Mouse (Mus musculus) layer of hippocampus, adult 18-20 months (tissue): ENCODE results near the gene Qsox1. TPM values are rescaled to one million over a fixed set of nuclear protein-coding genes. Genes with fewer than 3 reads are reported as not detected.

Source experiments
- DNase-seq, 2 experiments: peaks; one replicate each; pipeline ENCODE4 v3.0.0; 2022; ENCODE audit warnings: low spot score in 2 of 2
- total RNA-seq, 2 experiments: library from RNA; stranded (reverse); gene quantifications; 2 replicates each; pipeline ENCODE4 v1.2.3; 2021

The Qsox1 gene
- total RNA-seq, 2 experiments from 2014 or later: 29.3 to 29.6 TPM

DNA sequence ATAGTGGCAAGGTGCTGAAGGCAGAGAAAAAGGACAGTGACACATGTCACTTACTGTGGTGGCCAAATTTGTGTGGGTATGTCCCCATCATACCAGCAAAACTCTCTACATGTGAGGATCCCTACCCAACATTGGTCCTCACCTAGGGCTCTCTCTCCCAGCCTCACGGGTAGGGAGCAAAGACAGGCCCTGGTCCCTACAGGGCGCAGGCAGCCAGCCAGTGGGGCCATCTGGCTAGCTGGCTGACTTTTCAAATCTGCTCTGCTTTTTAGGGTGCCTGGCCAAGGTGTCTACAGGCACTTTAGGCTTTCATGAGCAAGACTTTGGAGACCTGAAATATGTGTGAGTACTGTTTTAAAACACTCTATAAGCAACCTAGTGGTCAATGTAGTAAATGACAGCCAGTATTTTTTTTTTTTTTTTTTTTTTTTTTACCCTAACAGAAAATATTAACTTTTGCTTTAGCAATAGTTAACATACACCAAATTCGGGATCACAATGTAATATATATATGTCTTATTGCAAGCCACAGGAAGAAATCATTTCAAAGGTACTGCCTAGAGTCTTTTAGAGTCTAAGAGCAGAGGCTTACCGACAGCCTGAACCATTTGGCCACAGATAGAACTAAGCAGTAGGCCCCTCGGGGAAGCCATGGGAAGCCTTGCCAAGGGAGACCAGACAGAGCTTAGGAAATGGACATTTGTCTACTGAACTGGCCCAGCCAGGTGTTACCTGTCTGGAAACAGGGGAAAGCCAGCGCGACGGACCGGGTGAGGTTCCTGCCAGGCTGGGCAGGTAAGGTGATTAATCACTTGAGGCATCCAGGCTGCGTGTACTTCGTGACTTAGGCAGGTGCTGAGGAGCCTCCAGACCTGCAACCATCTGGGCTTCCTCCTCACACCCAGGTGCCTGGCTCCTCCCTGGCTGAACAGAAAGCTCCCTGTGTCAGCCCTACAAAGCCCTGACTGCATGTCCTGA lies 11.4 kb downstream of the Qsox1 start:
- no peak for DNase-seq

DNA sequence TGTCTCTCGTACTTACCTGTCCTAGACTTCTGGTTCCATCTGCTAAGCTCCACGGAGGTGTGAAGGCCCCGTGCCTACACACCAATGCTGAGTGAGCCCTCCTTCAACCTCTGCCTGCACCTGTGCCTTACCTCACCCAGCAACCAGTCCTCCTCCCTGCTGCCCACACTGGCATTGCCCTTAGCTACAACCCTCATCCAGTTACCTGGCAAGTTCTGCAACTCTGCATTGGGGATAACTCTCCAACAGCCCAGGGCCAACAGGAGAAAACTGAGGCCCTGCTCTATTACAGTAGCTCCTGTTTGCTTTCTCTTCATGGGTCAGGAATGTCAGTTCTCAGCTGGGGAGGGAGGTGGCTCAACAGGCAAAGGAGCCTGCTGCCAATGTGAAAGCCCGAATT lies 14.7 kb downstream of the Qsox1 start:
- DNase-seq: no peak

DNA sequence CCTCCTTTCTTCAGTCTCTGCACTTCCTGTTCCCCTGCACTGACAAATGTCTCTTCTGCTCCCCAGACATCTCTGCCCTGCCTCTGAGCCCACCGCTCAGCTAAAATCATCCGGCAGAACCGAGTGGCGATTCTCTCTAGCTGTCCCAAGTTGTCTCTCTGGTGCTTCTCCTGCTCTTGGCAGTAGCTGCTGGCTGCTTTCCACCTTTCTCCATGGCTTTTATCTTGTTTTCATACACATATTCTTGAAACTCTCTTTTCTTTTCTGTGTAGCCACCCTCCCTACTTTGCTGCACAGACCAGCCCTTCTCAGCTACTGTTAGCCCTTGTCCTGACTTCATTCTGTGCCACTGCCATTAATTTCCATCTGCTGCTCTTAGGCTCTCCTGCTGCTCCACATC lies 15.3 kb downstream of the Qsox1 start:
- no peak for DNase-seq

DNA sequence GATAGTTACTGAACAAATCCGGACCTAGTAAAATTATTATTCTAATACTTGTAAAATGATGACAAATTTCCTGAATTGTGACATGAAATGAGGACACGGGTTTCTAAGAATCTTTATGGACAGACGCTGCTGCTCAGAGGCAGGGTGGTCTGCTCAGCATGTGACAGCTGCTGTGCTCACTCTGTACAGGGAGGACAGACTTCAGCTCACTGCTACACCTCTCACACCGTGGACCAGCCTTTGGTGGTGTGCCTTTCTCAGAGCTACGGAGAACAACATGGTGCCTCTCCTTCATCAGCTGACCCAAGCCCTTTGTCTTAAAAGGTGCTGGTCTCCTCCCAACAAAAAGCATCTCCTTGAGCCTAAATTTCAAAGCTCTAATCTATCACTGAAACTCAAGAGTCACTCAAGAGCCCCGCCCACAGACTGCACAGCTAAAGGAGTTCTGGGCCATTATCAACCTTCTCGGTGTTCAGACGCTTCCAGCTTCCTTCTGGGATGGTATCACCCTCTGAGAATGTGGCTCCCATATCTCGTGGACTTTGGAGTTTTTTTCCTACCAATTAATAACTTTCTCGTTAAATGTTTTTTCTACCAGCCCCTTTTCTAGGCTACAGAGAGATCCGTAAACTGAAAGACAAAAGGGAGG lies 15.8 kb downstream of the Qsox1 start:
- DNase-seq: no peak

DNA sequence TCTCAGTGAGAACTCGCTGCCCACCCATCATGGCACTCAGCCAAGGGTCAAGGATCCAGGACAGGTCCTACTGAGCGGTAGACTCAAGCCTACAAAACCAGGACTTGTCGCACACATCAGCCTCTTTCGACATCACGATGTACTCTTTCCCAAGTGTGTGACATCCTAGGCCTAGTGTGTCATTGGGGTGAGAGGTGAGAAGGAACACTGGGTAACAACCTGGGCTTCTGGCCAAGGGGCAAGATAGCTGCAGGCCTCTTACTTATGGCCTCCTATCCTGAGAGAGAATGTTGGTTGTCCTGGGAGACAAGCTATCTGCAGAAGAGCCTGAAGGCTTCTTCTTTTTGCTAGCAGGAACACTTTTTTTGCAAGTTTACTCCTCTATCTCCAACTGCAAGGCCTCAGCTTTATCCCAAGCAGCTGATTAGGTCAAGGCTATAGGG lies 16.9 kb downstream of the Qsox1 start:
- no peak for DNase-seq

DNA sequence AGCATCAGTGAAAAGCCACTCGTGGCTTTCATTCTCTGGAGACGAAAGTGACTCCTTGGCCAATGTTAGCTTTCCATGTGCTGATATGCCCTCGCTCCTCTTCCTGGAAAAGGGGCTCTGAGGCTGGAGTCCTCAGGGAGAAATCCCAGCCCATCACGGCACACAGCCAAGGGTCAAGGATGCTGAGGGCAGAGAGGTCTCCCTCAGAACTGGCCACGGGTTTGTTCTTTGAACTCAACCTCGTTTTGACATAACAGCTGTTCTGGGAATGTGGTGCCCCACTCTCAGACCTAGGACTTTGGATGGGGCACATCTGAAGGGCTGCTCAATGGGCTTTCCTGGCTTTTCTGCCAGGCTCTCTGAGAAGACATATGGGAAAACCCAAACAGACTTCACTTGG lies 17.8 kb downstream of the Qsox1 start:
- no peak for DNase-seq

DNA sequence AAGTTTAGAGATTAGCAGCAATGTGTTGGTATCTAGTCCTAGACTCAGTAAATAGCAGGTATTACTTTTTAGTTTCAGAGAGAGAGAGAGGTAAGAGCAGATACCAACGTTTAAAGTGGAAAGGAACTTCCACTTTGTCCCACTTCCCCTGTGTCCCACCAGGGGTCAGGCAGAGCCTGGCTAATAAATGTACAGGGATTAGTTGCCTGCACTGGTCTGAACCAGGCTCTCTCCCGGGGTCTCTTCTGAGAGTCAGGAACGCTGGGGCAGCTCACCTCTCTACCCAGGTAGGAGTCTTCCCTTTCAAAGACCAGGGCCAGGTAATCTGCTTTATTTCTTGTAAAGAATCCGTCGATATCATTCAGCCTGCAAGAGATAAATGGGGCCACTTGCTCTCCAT lies 20.8 kb downstream of the Qsox1 start:
- no peak for DNase-seq

DNA sequence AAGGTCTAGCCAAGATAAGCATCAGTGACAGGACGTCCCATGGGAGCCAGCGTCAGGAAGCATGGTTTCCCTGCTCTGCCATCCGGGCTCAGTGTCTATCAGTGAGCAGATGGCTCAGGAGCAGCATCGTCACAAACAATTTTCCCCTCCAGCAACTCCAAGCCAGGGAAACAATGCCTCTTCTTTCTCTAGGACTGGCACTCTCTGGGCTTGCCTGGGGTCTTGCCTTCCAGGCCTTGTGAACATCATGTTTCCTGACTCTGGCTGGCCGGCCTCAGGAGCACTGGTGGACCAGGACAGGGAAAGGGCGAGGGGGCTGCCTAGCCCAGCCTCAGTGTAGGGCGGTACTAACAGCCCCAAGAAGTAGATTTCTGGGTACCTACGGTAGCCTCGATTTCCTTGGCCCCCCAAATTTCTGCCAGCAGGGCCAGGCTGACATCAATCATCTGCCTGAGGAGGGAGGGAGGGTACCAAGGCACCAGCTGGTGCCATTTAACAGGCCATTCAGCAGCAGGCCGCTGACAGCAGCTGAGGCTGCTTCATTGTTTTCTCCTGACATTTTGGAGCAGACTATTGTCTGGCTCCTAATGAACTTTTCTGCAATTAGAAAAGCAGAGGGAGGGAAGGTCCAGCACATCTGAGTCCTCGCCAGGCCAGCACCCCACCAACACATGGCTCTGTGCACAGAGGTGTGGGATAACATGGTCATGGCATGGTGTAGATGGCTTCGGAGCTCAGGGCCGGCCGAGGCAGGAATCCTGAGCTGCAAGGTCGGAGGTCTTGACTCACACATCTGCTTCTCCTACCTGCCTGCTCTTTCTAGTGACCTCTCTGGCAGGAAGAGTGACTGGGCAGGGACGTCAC lies 22.3 kb downstream of the Qsox1 start:
- DNase-seq: peak in 1 of 2 experiments; percentile 33

DNA sequence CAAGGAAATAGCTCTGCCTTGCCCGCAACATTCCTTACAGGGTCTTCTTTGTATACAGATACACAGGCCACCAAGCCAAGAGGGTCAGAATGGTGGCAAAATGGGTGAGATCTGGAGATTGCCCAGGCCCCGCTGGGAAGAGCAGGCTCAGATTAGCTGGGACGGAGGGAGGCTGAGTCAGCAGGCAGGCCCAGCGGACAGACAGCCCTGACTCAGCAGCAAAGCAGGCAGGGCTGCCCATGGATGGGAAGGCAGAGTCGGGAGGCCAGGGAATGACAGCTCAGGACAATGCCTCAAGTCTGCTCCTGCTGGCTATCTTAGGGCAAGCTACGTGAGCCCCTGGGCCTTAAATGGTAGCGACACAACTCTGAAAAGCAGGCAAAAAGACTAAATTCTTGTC lies 26.8 kb downstream of the Qsox1 start:
- no peak for DNase-seq

DNA sequence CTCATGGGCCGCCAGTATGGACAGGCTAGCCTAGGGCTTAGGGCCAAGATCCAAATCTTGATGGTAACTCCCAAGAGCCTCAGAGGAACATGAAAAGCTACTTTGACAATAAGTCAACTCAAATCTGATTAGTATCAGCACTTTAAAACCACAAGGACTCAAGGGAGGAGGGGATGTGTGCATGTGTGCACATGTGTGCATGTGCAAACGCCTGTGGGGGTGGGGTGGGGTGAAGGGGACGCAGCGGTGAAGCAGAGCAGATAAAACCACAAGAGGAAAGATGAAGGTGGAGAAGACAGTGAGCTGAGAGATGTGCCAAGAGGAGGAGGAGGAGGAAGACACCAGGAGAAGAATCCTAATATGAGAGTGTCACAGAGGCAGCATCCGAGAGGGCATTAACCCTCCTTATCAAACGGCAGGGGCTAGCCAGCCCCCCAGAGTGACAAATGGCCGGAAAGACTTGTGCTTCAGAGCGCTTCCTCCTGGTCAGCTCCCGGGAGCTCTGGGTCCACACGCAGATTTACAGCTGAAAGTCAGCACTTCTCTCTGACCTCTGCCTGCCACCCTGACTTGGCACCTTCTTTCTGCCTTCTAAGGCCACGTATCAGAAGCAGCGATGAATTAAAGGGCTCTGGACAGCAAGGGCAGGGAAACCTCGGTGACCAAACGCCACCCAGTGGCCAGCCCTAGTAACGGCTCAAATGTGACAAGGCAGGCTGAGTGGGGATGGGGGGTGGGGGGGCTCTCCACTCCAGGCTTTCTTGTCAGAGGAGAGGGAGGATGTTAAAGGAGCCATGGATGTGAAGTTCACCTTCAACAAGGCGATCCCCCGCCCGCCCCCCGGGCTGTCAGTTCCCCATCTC lies 28.1 kb downstream of the Qsox1 start:
- peak; percentile 12 to 62 for DNase-seq

DNA sequence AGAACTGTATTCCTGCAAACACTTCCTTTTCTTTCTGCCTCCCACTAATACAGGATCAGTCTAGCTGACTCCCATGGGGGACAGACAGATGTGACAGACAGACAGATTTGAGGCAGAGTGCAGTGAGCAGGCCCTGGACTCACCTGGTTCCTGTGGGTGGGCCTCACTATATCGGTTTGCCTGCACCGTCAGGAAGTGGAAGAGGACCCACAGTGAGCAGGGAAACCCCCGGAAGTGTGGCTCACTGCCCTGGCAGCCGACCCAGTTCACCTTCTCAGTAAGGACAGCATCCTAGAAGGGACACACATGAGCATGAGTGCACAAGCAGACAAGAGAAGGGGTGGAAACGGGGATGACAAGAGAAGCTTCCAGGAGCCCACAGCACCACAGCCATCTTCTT lies 30.3 kb downstream of the Qsox1 start:
- DNase-seq: no peak

DNA sequence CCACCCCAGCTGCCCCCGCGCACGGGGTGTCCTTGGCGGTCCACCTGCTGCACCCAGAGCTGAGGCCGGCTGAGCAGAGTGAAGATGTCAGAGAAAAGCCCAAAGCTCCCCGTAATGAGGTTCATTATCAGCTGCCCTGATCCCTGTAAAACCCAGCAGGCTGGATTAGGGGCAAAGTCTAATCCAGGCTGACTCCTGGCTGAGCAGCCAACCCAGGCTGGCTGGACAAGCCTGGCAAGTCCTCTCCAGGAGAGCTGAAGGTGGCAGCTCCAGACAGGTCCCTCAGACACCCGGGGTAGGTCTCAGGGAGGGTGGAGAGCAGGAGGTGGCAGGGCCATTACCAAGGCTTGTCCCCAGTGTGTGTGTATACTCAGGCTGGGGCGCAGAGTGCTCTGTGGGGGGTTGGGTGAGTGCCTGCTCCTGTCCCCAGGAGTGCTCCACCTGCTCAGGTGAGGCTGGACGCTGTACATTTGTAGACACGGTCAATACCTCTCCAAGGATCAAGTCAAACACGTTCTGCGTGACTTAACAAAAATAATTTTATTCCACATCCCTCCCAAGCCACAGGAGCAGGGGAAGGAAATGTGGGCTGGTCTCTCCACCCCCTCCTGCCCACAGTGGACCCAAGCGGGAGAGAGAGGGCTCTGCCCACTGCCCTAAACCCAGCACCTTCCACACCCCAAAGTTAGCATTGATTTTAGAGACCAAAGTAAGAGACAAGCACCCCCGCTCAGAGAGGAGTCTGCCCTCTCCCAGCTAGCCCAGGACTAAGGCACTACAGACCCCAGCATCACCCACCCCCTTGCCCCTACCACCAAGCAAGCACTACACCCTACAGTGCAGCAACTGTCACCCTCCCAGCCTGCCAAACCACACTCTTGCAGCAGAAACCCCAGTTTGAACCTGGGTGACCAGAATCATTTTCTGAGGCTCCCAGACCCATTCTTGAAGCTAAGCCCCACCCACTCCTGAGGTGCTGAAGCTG lies 34.8 kb downstream of the Qsox1 start:
- DNase-seq: no peak

DNA sequence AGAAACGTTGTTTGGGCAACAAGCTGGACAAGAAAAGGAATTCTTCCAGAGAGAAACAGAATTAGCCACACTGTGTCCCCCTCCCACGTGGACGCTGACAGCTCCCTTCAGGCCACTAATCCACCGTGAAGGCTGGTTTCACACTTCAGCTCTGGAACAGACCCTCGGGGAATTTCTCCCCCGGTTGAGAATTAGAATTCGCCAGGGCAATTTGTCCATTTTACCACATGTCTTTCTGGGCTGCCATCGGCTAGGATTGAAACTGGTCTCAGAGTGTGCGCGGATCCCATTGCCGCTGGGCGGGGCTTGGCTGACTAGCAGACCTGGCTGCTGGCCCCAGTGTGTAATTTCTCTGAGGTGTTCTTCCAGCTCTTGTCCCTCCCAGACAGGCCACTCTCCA lies 53.5 kb downstream of the Qsox1 start:
- no peak for DNase-seq

DNA sequence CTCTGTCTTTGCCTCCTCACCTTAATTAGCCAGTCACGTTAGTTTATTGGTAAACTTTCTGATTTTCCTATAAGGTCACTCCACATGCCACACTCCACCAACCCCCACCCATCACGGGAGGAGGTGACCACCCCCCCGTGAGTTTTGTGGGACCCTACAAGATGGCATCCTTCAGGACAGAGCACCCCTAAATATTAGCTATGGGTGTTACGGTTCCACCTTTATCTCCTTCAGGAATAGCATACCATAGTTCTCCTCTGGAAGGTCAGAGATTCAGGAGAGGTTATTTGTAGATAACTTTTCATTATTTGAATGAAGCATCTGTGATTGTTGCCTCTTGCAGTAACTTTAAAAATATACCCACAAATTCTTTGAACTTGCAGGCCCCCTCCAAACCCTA lies 54.0 kb downstream of the Qsox1 start:
- no peak for DNase-seq

DNA sequence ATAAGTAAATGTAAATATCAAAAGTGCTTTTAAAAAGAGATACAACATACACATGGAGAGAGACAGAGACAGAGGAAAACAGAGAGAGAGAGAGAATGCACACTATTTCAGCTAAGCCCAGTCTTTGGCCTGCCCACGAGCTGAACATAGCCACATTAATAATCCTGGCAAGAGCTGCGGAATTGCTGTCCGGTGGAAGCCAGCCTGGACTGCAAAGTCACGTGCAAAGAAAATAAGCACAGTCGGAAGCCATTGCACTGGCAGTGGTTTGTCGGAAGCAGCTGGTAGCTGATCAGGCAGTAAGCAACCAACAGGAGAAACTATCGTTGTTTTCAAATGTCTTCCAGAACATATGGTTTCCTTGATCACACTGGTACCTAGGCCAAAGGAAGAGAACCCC lies 55.1 kb downstream of the Qsox1 start:
- no peak for DNase-seq

DNA sequence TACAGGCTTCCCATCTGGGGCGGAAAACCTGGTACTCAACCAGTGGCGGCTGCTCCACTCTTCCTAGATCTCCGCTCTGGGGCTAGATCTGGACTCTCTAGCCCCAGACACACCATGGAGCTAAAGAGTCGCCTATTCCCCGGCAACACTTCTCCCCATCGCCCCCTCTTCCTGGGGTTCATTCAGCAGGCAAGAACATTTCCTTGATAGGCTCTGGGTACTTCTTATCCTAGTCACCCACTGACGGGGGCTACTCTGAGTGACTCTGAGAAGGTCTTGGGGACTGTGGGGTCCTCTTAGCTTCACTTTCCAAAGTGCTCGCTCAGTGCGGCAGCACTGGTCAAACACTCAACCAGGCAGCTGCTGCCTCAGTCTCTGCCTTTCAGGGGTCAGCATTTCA lies 59.3 kb downstream of the Qsox1 start:
- no peak for DNase-seq

DNA sequence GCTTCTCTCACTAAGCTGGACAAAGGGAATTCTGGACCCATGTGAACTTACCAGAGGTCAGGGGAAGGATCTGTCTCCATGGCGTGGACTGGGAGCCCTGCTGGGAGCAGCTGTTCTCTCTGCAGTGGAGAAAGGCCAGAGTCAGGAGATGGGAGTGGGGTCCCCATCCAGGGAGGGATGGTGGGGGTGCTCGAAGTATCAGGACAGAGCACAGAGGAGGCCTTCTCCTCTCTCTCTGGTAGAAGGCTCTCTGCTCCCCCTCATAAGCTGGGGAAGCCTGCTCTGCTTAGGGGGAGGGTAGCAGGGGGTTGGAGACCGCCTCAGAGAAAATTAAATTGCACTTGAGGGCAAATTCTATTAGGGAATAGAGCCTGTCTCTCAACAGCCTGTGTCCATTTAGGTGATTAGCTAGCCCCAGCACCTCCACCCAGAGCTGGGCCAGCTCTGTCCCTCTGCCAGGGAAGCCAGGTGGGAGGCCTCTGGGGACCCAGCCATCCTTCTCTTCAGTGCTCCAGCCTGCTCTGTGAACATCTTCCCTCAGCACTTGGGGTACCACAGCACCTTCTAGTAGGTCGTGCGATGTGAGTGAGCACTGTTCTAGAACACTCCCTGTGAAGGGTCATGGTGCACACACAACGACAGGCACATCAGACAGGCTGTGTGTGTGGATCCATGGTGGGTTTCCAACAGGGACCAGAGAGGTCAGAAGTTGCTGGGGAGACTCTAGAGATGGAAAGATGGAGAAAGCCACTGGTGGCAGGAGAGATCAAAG lies 61.0 kb downstream of the Qsox1 start, which contains the start of gene Lhx4:
Gene Lhx4, minus strand, starts transcription at position 201 of the 772 bp plus-strand sequence.
- DNase-seq: no peak

DNA sequence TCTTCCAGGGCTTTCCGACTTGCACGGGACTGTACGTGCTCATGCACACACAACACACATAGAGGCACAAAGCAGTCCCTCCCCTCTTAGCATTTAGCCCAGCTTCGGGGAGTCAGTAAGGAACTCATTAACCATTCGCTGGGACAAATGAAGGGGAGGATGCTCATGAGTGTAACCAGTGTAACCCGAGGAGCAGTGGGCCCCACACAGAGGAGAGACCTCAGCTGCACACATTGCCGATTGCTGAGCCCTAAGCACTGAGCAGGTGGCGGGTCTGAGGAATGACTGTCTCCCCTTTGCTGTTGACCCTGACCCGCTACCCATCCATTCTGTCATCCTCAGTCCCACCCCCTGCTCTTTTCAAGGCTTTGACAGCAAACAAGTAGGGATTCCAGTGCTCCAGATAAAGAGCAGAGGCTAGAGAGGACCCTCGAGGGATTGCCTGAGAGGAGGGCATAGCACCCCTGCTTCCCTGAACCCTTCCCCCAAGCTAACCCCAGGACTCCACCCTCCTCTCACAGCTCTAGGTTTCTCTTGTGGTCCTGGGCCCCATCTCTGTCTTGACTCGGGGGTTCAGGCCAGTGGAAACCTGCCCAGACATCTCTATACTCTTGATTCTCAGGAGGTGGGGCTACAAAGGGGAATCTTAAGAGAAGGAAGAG lies 62.0 kb downstream of the Qsox1 start:
- no peak for DNase-seq
